Mouse (Mus musculus) heart, embryonic 14.5 days (tissue): ENCODE results near the gene Adrb1. TPM values are rescaled to one million over a fixed set of nuclear protein-coding genes. Genes with fewer than 3 reads are reported as not detected.
"Not testable (repeated sequence)": the region's sequence is repeated elsewhere in the genome, so short reads cannot be mapped to it uniquely, and the experiment has no call there.

Source experiments
- ATAC-seq: fragments of 200-750 bp; cut with Nextera tagmentation; 2 replicates; pipeline ENCODE4 v1.8.0; 2017; ENCODE audit warnings: low read depth, moderate TSS enrichment; ENCODE audit not compliant: insufficient number of reproducible peaks, insufficient read depth, low FRiP score
- H3K27ac ChIP-seq, 2 experiments: fragments of 200-500 bp in 1 of 2; fragments of 300-500 bp in 1 of 2; sonication (generic) in 1 of 2; replicated peaks in 1 of 2; 2 replicates each; pipeline ENCODE4 v1.5.1; 2012 to 2014; ENCODE audit warnings: low read depth in 2 of 2, low read length in 2 of 2, control low read depth in 1 of 2, mild to moderate bottlenecking in 1 of 2, mixed read lengths in 1 of 2; ENCODE audit not compliant: control insufficient read depth in 1 of 2, insufficient read depth in 1 of 2
- H3K27me3 ChIP-seq: fragments of 300-500 bp; sonication (generic); 2 replicates; pipeline ENCODE4 v1.6.1; 2014; ENCODE audit warnings: mild to moderate bottlenecking, low read length, control low read depth; ENCODE audit not compliant: control insufficient read depth, insufficient read depth
- H3K36me3 ChIP-seq: fragments of 300-500 bp; sonication (generic); 2 replicates; pipeline ENCODE4 v1.6.1; 2014; ENCODE audit warnings: mild to moderate bottlenecking, control low read depth, low read length, mixed read lengths; ENCODE audit not compliant: control insufficient read depth, insufficient read depth
- H3K4me1 ChIP-seq, 2 experiments: fragments of 200-500 bp in 1 of 2; fragments of 300-500 bp in 1 of 2; sonication (generic) in 1 of 2; 2 replicates each; pipeline ENCODE4 v1.6.1; 2012 to 2014; ENCODE audit warnings: low read length in 2 of 2, control low read depth in 1 of 2, mixed read lengths in 1 of 2; ENCODE audit not compliant: control insufficient read depth in 2 of 2, insufficient read depth in 2 of 2
- H3K4me2 ChIP-seq: fragments of 300-500 bp; sonication (generic); 2 replicates; pipeline ENCODE4 v1.6.1; 2014; ENCODE audit warnings: mild to moderate bottlenecking, low read length
- H3K4me3 ChIP-seq, 2 experiments: fragments of 200-500 bp in 1 of 2; fragments of 300-500 bp in 1 of 2; sonication (generic) in 1 of 2; 2 replicates each; pipeline ENCODE4 v1.5.1; 2012 to 2014; ENCODE audit warnings: low read length in 2 of 2, mild to moderate bottlenecking in 2 of 2, control low read depth in 1 of 2, low read depth in 1 of 2, moderate library complexity in 1 of 2; ENCODE audit not compliant: control insufficient read depth in 1 of 2, insufficient read depth in 1 of 2
- H3K9ac ChIP-seq: fragments of 300-500 bp; sonication (generic); 2 replicates; pipeline ENCODE4 v1.6.1; 2014; ENCODE audit warnings: mild to moderate bottlenecking, low read length
- H3K9me3 ChIP-seq: fragments of 300-500 bp; sonication (generic); 2 replicates; pipeline ENCODE4 v1.6.1; 2016; ENCODE audit warnings: low read length, control low read depth; ENCODE audit not compliant: control insufficient read depth
- WGBS: fragments of 180-500 bp; shearing (Covaris S2); extraction: QIAGEN DNeasy Blood & Tissue Kit; methylation state at CpG from one replicate; pipeline ENCODE4 v1.1.7; 2014; 5-methylcytosine and 5-hydroxymethylcytosine counted together
- polyA plus RNA-seq: library from polyadenylated mRNA; unstranded; fragments of >200 nt; fragmentation: Nextera tagmentation; extraction: Ambion mirVana; gene quantifications from 2 replicates; pipeline ENCODE4 v1.2.1, GENCODE M21; 2014

Gene Adrb1
- polyA plus RNA-seq, 1 experiment from 2014 or later: 8.2 TPM

DNA sequence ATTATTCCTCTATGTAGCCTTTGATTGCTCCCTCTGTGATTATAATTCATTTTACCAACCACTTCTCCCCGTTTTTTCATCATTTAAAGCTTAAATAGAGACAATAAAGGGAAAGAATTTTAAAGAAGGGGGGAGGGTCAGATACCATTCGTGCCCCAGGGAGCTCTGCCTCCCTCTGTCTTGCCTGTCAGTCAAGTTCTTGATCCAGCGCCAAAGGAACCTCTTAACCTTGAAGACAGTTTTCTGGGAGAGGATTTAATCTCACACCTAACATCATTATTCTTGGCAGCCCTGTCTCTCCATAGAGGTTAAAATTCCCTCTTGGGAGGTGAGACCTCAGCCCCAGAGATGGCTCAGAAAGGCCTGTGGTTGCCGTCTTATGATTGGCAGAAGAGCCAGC, 28.7 kb downstream of the Adrb1 start:
- 58% methylated on average over 4 of the region's 4 CpGs for WGBS

DNA sequence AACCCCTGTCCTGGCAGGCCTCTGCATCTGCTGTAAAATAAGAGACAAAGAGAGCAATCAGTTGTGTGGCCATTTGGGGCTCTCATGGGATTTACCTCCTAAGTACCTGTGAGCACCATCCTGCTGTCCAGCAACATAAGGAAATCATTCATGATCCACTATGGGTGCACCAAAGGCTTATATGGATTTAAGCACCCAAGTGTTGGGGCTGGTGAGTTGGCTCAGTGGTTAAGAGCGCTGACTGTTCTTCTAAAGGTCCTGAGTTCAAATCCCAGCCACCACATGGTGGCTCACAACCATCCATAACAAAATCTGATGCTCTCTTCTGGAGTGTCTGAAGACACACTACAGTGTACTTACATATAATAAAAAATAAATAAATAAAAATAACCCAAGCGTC, 32.5 kb downstream of the Adrb1 start:
- ATAC-seq, H3K27ac ChIP-seq: not testable (repeated sequence)
- 91% methylated on average over 2 of the region's 2 CpGs for WGBS

More for the DNA sequence above, 28.7 kb downstream of the Adrb1 start:
- Histone ChIP-seq H3K4me3 (no peak overlapping the region), H3K4me2 (no peak overlapping the region), H3K9ac (no peak overlapping the region), H3K27ac (no peak overlapping the region), H3K9me3 (no peaks in the 10 kb centered on the region), H3K27me3 (no peaks in the 10 kb centered on the region), H3K36me3 (no peaks in the 10 kb centered on the region), H3K4me1 (peaks cover 10 to 25% of the 10 kb centered on the region in 2 experiments)
- ATAC-seq: no peak

DNA sequence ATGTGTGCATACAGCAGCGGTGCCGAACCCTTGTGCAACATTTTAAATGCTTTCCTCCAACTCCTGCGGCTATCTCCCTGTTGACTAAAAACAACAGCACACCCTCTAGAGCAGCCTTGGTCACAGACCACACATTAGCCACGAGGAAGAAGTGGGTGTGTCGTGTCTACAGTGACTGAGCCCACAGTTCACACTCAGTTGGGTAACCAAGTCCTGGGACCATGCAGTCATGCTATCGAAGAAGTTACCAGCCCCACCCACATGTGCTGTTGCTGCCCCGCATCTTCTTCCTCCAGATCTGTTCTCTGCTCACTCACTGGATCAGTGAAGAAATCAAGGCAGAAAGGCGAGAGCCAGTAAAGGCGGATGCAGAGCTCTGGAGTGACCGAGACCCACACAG, 34.4 kb downstream of the Adrb1 start:
- H3K9me3 ChIP-seq: no peaks in the 10 kb centered on the region
- no peaks in the 10 kb centered on the region for H3K27me3 ChIP-seq
- no peak overlapping the region for H3K9ac ChIP-seq
- no peak overlapping the region for H3K4me2 ChIP-seq
- H3K36me3 ChIP-seq: no peaks in the 10 kb centered on the region
- no peak overlapping the region for H3K4me3 ChIP-seq
- H3K27ac ChIP-seq: no peak overlapping the region
- WGBS: 82% methylated on average over 10 of the region's 10 CpGs
- H3K4me1 ChIP-seq: peaks cover 18 to 30% of the 10 kb centered on the region in 2 experiments
- no peak for ATAC-seq

More for the DNA sequence above, 32.5 kb downstream of the Adrb1 start:
- H3K4me2 ChIP-seq, H3K9ac ChIP-seq, H3K9me3 ChIP-seq, H3K27me3 ChIP-seq, H3K36me3 ChIP-seq, H3K4me3 ChIP-seq: not testable (repeated sequence)
- H3K4me1 ChIP-seq: peaks cover 13 to 14% of the 10 kb centered on the region in 2 experiments

DNA sequence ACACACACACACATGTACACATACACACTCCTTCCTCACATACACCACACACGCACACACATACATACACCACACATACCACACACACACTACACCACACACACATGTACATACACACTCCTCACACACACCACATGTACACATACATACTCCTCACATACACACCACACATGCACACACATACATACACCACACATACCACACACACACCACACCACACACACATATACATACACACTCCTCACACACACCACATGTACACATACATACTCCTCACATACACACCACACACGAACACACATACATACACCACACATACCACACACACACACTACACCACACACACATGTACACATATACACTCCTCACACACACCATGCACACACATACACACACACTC, 36.3 kb downstream of the Adrb1 start:
- ATAC-seq: 0 out of 2 replicates have a peak, but pooled peaks have one; percentile 24
- 98% methylated on average over 2 of the region's 2 CpGs for WGBS
- H3K4me2 ChIP-seq: no peak overlapping the region
- no peaks in the 10 kb centered on the region for H3K36me3 ChIP-seq
- no peaks in the 10 kb centered on the region for H3K9me3 ChIP-seq
- peaks cover 18 to 36% of the 10 kb centered on the region in 2 experiments for H3K4me1 ChIP-seq
- no peak overlapping the region for H3K27ac ChIP-seq
- H3K27me3 ChIP-seq: no peaks in the 10 kb centered on the region
- no peak overlapping the region for H3K9ac ChIP-seq
- H3K4me3 ChIP-seq: no peak overlapping the region

GRCm38 (mm10) chr19:56759740-56760139, 37.7 kb downstream of the Adrb1 start:
- Histone ChIP-seq H3K36me3 (no peaks in the 10 kb centered on the region), H3K9me3 (no peaks in the 10 kb centered on the region), H3K4me3 (no peak overlapping the region), H3K4me1 (peaks cover 18 to 36% of the 10 kb centered on the region in 2 experiments), H3K4me2 (no peak overlapping the region), H3K27me3 (no peaks in the 10 kb centered on the region), H3K9ac (no peak overlapping the region), H3K27ac (no peak overlapping the region)
- 49% methylated on average over 4 of the region's 4 CpGs for WGBS
- ATAC-seq: no peak

- no peak for ATAC-seq
- H3K27ac ChIP-seq: no peak overlapping the region
- no peak overlapping the region for H3K9ac ChIP-seq
- H3K36me3 ChIP-seq: no peaks in the 10 kb centered on the region
- no peak overlapping the region for H3K4me2 ChIP-seq
- WGBS: 66% methylated on average over 8 of the region's 8 CpGs
- H3K27me3 ChIP-seq: no peaks in the 10 kb centered on the region
- peaks cover 18 to 36% of the 10 kb centered on the region in 2 experiments for H3K4me1 ChIP-seq
- H3K4me3 ChIP-seq: no peak overlapping the region
- H3K9me3 ChIP-seq: no peaks in the 10 kb centered on the region
These were observed 38.4 kb downstream of the Adrb1 start for GRCm38 (mm10) chr19:56760306-56760940.

DNA sequence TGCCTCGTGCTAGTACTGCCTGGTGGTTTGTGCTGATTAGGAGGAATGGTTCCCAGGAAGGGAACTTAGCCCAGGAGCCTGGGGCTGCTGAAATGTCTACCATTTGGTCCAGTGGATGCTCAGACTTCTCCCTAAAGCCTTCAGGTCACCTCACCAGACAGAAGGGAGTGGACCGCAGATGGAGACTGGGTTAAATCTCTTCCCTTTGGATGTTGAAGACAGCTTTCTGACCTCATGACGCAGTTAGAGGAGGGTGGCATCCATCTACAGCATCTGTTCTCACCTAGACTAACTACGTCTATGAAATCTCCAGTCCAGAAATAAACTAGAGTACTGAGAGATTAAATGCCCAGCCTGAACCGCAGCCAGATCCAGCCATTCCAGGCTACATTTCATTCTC, 39.1 kb downstream of the Adrb1 start:
- Histone ChIP-seq H3K4me3 (no peak overlapping the region), H3K36me3 (no peaks in the 10 kb centered on the region), H3K4me2 (no peak overlapping the region; the same call in 1 of the 2 replicates), H3K4me1 (peaks cover 18 to 36% of the 10 kb centered on the region in 2 experiments), H3K9ac (no peak overlapping the region), H3K27me3 (no peaks in the 10 kb centered on the region), H3K9me3 (no peaks in the 10 kb centered on the region), H3K27ac (peak overlapping the region; percentile 18 to 66; a peak in 3 of 4 replicates)
- ATAC-seq: no peak
- WGBS: 33% methylated on average over 5 of the region's 5 CpGs

DNA sequence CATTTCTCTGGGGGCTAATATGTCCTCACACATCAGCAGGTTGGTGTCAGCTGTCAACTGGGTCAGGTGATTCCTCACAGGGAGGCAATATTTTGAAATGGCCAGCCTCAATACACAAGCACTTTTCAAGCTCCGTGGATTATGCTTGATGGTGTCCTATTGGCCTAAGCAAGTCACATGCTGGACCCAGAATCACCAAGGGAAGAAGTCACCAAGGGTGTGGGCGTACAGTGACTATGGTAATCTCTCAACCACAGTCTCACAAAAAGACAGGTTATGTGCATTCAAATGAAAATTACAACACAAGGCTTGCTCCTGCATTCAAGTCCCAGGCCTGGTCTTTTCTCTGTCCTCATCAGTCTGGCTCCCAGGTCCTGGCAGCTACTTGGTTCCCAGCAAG, 39.7 kb downstream of the Adrb1 start:
- no peak overlapping the region for H3K9ac ChIP-seq
- ATAC-seq: no peak
- H3K4me2 ChIP-seq: no peak overlapping the region; the same call in 1 of the 2 replicates
- no peaks in the 10 kb centered on the region for H3K9me3 ChIP-seq
- H3K4me3 ChIP-seq: no peak overlapping the region
- peaks cover 17 to 35% of the 10 kb centered on the region in 2 experiments for H3K4me1 ChIP-seq
- H3K27ac ChIP-seq: peak overlapping the region in 1 of 2 experiments; percentile 66; a peak in 1 of 4 replicates
- WGBS: 83% methylated on average over 2 of the region's 2 CpGs
- H3K27me3 ChIP-seq: no peaks in the 10 kb centered on the region
- H3K36me3 ChIP-seq: no peaks in the 10 kb centered on the region
